Mouse (Mus musculus) testis, adult 2 months (tissue): ENCODE measurements around the gene Optn.

Experiments used
- CTCF ChIP-seq: fragments of 200-500 bp; IDR thresholded peaks from 2 replicates; pipeline ENCODE4 v1.5.1; 2012; ENCODE audit warnings: low read depth, mild to moderate bottlenecking, inconsistent platforms, low read length, moderate library complexity; ENCODE audit not compliant: control insufficient read depth, insufficient read depth, insufficient replicate concordance
- POLR2A ChIP-seq: fragments of 200-500 bp; IDR thresholded peaks from 2 replicates; pipeline ENCODE4 v1.6.1; 2012; ENCODE audit warnings: low read depth, mild to moderate bottlenecking, inconsistent platforms, low read length, moderate library complexity; ENCODE audit not compliant: control insufficient read depth

DNA sequence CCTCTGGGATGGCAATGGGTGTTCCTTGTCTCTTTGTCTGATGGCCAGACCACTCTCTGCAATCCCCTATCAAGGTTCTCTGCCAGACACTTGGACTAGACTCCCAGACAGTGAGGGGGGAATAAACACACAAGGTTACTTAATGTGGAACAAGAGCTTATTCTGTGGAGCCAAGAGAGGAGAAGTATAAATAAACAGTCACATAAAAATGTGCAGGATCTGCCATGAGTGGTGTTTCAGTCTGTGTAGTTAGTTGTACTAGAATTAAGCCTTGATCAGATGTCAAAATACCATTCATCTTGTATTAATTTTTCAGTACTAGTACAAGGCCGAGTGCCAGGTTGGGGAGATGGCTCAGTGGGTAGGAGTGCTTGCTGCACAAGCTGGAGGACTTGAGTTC lies 39.0 kb upstream of the Optn start:
- no peak for TF ChIP-seq POLR2A
- no peak for TF ChIP-seq CTCF
